Mouse (Mus musculus) kidney, postnatal 25 days (tissue): ENCODE data around the gene Ube2l3.

Experiments used
- DNase-seq, 2 experiments: peaks; one replicate each; pipeline ENCODE4 v3.0.0; 2021; ENCODE audit warnings: mixed read lengths in 2 of 2

The Ube2l3 gene

DNA sequence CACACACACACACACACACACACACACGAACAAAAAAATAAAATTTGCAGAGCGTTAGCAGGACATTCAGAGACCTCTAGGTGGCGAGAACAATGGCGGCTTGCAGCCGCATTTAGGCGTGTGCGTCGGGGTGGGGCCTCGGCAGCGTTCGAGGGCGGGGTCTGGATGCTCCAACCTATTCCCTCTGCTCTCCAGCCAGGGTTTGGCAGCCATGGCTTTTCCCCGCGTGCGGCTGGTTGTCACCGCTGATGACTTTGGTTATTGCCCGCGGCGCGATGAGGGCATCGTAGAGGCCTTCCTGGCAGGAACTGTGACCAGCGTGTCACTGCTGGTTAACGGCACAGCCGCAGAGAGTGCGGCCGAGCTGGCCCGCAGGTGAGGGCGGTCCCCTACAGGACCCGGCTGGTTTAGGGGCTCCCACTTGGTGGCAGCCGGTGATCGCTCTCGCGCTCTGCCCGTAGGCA, 55.6 kb downstream of the Ube2l3 start, which contains the start of gene Ccdc116:
Gene Ccdc116, minus strand, starts transcription at position 458 of the 464 bp plus-strand sequence.
- DNase-seq: peak; percentile 81 to 89

GRCm38 (mm10) chr16:17144339-17144738, 58.1 kb downstream of the Ube2l3 start, which contains the start of gene Ydjc:
TSS of gene Ydjc (plus strand) at chr16:17144621.
- DNase-seq: no peak

DNA sequence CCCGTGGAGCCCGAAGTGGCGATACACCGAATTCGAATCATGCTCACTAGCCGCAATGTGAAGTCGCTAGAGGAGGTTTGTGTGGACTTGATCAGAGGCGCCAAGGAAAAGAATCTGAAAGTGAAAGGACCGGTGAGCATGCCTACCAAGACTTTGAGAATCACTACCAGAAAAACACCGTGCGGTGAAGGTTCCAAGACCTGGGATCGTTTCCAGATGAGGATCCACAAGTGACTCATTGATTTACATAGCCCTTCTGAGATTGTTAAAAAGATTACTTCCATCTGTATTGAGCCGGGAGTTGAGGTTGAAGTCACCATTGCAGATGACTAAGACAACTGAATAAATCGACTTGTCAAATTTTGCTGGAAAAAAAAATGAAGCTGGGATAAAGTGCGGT, 65.1 kb downstream of the Ube2l3 start:
- no peak for DNase-seq

DNA sequence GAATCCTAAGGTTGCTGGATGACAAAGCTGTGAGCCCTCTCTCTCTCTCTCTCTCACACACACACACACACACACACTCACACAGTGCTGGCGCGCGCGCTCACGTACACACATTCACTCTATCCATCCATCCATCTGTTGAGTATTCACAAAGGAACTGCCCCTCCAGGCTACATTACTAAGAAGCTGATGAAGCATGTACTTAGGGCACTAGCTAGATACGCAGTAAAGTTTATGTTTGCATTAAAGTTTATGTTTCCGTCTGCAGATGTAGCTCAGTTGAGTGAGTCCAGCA, 69.6 kb downstream of the Ube2l3 start:
- no peak for DNase-seq

GRCm38 (mm10) chr16:17132089-17132905, 70.2 kb downstream of the Ube2l3 start, which contains the start of gene Sdf2l1:
TSS of gene Sdf2l1 (minus strand) at chr16:17132383.
- DNase-seq: peak; percentile 98

DNA sequence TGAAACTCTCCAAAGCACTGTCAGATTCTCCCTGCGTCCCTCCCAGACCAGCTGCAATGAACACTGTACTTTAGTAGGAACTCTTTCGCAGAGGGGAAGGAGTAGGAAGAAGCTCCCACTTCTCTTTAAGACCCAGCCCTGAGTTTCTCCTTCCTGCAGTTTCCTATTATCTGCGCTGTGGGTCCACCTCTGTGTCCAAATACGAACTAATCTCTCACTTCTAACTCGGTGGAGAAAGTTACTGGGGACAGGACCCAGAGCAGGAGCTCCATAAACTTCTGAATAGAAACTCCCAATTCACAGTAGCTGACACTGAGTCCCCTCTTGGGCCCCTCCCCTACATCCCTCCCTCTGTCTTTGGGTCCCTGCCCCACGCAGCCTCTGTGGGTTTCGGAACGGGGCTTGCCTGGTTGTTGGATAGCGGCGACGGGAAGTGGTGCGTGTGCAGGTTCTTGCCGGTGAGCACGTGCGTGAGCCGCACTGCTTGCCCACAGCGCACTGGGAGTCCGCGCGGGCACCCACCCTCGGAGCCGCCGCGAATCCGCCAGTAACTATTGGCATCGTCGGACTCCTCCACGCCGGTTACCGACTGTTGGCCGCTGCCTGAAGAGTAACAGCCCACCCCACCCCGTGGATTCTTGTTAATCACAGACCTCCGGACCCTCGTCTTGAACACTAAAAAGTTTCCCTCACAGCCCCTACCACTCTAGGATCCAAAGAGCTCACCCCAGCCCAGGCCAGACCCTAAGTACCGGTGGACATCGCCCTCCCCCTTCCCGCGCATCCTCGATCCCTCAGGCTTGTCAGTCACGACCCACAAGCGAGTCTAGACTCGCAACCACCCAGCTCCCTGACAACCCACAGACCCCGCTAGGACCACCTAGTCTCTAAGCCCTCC, 71.0 kb downstream of the Ube2l3 start:
- DNase-seq: peak in 1 of 2 experiments; percentile 38

- DNase-seq: peak; percentile 69
Observed at GRCm38 (mm10) chr16:17127292-17127691, 75.2 kb downstream of the Ube2l3 start.

DNA sequence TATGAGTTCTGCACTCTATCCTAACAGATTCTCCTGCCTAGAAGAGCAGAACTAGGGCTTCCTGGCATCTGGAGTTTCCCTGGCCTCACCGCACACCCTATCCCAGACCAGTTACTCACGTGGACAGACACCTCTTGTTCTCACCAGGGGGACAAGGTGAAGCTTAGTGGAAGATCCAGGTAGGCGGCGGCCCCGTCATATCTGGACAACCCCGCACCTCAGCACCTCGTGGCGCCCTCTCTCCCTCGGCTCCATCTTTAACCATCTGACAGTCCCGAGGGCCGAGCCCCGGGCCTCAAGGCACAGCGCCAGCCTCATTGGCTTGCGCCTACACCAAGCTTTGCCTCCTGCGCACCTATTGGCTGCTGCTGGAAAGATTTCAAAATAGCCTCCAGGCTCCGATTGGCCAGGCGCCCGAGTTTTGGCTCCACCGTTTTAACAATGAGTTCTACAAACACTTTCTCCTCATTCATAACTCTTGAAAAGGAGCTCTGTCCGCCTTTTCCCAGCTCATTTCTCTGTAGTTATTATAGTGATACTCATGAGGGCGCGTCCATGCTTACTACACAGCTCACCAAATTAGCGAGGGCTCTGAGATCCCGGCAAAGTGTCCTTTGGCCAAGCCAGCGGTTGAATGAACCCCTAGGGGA, 77.5 kb downstream of the Ube2l3 start, which contains the start of gene 2610318N02Rik:
Gene 2610318N02Rik, minus strand, starts transcription at position 297 of the 650 bp plus-strand sequence.
- peak; percentile 80 to 89 for DNase-seq

GRCm38 (mm10) chr16:17124119-17124870, 78.2 kb downstream of the Ube2l3 start:
- no peak for DNase-seq

- DNase-seq: no peak
Observed at GRCm38 (mm10) chr16:17121569-17121968, 80.9 kb downstream of the Ube2l3 start.

DNA sequence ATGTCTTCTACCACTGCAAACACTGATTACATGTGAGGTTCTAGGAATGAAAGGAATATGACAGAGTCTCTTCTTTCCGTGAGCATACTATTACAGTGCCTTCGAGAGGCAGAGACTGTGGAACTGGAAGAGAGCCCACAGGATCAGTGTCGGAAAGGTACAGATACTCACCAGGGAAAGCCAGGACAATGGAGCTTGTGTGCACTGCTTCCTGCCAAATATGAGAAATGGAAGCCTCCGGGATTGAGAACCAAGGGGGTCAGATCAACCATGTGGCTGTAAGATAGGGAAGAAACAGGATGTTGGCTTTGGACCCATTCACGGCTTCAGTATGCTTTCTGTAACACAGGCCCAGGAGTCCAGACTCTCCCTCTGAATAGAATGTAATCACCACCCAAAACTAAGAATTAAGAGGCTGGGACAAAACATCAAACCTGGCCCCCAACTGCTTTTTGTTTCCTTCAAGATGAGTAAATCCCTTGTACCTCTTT, 85.1 kb downstream of the Ube2l3 start:
- no peak for DNase-seq

- DNase-seq: peak; percentile 72 to 81
Observed at GRCm38 (mm10) chr16:17110771-17111743, 91.4 kb downstream of the Ube2l3 start, which contains the start of gene Ppil2. TSS of gene Ppil2 (minus strand) at chr16:17111257.

- no peak for DNase-seq
Observed at GRCm38 (mm10) chr16:17104600-17104999, 97.8 kb downstream of the Ube2l3 start.

- DNase-seq: no peak
Observed at GRCm38 (mm10) chr16:17102630-17103220, 99.7 kb downstream of the Ube2l3 start.
